Comparison of ENCODE assay signal across 25 mouse cellular contexts in genomic region chr5:25671696-25672520, GRCm38 (mm10). TPM values are rescaled to one million over a fixed set of nuclear protein-coding genes. Genes with fewer than 3 reads are reported as not detected.
DNase-seq lines count a peak whose midpoint lies in the region; ATAC-seq lines count a peak whose summit lies in the region.
"Had no signal": no experiment of that assay in that cellular context is flagged by ENCODE, and none has a peak within 500 bp of the region (broad histone marks: within the 10 kb centered on the region; RNA-seq: fewer than 3 reads in every experiment).

No protein-coding gene starts in this region.

- H3K9me3 ChIP-seq in embryonic facial prominence, embryonic 11.5 days (replicated peaks; ENCODE audit: control insufficient read depth, low read length) = no peaks in the 10 kb centered on the region
- H3K9me3 ChIP-seq in embryonic facial prominence, embryonic 10.5 days = no peaks in the 10 kb centered on the region
- H3K9me3 ChIP-seq in limb, embryonic 15.5 days = no peaks in the 10 kb centered on the region
- no peaks in the 10 kb centered on the region for H3K9me3 ChIP-seq in limb, embryonic 10.5 days (replicated peaks)
- H3K9me3 ChIP-seq: hindbrain, embryonic 15.5 days; intestine, embryonic 15.5 days; liver, embryonic 12.5 days; megakaryocyte, embryonic 14.5 days; neural tube, embryonic 13.5 days had no signal

- no peaks in the 10 kb centered on the region for H3K27me3 ChIP-seq in embryonic facial prominence, embryonic 11.5 days (ENCODE audit: control insufficient read depth, insufficient read depth, low read length)
- H3K27me3 ChIP-seq in embryonic facial prominence, embryonic 10.5 days (replicated peaks; ENCODE audit: low read depth, poor library complexity, severe bottlenecking) = no peaks in the 10 kb centered on the region
- H3K27me3 ChIP-seq in limb, embryonic 15.5 days = no peaks in the 10 kb centered on the region
- no peaks in the 10 kb centered on the region for H3K27me3 ChIP-seq in limb, embryonic 10.5 days (ENCODE audit: low read depth, poor library complexity, severe bottlenecking)
- H3K27me3 ChIP-seq: CH12.LX; hindbrain, embryonic 15.5 days; intestine, embryonic 15.5 days; liver, embryonic 12.5 days; megakaryocyte, embryonic 14.5 days; neural tube, embryonic 13.5 days; Patski had no signal

- DNase-seq in embryonic facial prominence, embryonic 11.5 days (ENCODE audit: low spot score) = peak; percentile 56
- no peak for DNase-seq in embryonic facial prominence, embryonic 10.5 days (ENCODE audit: low spot score)
- DNase-seq in limb, embryonic 10.5 days (ENCODE audit: low spot score) = no peak
- peak; percentile 17 for DNase-seq in adipocyte (ENCODE audit: low spot score)
- DNase-seq in retina, postnatal 1 day = no peak
- DNase-seq in heart, postnatal 14 days = no peak
- DNase-seq: cerebellum, adult 11 months; cerebellum, postnatal 14 days; embryo, embryonic 11 days; heart, postnatal 10 days; kidney, adult 9 months; kidney, postnatal 36 days; lung, adult 2 months; midbrain, embryonic 14.5 days; spleen, adult 18-20 months; thymus, adult 2 months had no signal

- no peak overlapping the region for H3K4me2 ChIP-seq in embryonic facial prominence, embryonic 11.5 days (ENCODE audit: low read depth, low read length)
- H3K4me2 ChIP-seq in limb, embryonic 15.5 days = 0 out of 2 replicates have a peak overlapping the region, but pooled peaks have one; percentile 10
- H3K4me2 ChIP-seq: hindbrain, embryonic 15.5 days; intestine, embryonic 15.5 days; liver, embryonic 12.5 days; neural tube, embryonic 13.5 days had no signal

- WGBS in embryonic facial prominence, embryonic 11.5 days = 87% methylated on average over 31 of the region's 31 CpGs
- WGBS in embryonic facial prominence, embryonic 10.5 days = 85% methylated on average over 31 of the region's 31 CpGs
- 82% methylated on average over 31 of the region's 31 CpGs for WGBS in limb, embryonic 15.5 days
- 91% methylated on average over 31 of the region's 31 CpGs for WGBS in limb, embryonic 10.5 days

- intact Hi-C loops in heart, postnatal 14 days (cut with DNase I) = no loop called here

- ATAC-seq in embryonic facial prominence, embryonic 11.5 days (replicated peaks; ENCODE audit: insufficient number of reproducible peaks, low FRiP score, low TSS enrichment, low read depth) = peak; percentile 68; the same call in 1 of the 2 replicates
- 0 out of 2 replicates have a peak, but pooled peaks have one; percentile 12 for ATAC-seq in limb, embryonic 15.5 days (ENCODE audit: insufficient number of reproducible peaks, low FRiP score, low TSS enrichment, low read depth)
- ATAC-seq: forebrain, embryonic 14.5 days; intestine, embryonic 15.5 days; liver, embryonic 12.5 days; Patski had no signal

- H3K9ac ChIP-seq in embryonic facial prominence, embryonic 11.5 days (replicated peaks; ENCODE audit: low read length) = no peak overlapping the region
- no peak overlapping the region for H3K9ac ChIP-seq in limb, embryonic 15.5 days
- H3K9ac ChIP-seq: hindbrain, embryonic 15.5 days; intestine, embryonic 15.5 days; liver, embryonic 12.5 days; neural tube, embryonic 13.5 days had no signal

- no peak overlapping the region for H3K27ac ChIP-seq in embryonic facial prominence, embryonic 11.5 days (replicated peaks; ENCODE audit: low read depth, low read length)
- no peak overlapping the region for H3K27ac ChIP-seq in embryonic facial prominence, embryonic 10.5 days (replicated peaks)
- H3K27ac ChIP-seq in limb, embryonic 15.5 days = no peak overlapping the region
- no peak overlapping the region for H3K27ac ChIP-seq in limb, embryonic 10.5 days
- H3K27ac ChIP-seq: hindbrain, embryonic 15.5 days; liver, embryonic 12.5 days; neural tube, embryonic 13.5 days had no signal

- no peaks in the 10 kb centered on the region for H3K4me1 ChIP-seq in embryonic facial prominence, embryonic 11.5 days (ENCODE audit: control insufficient read depth, insufficient read depth, low read length)
- H3K4me1 ChIP-seq in embryonic facial prominence, embryonic 10.5 days = no peaks in the 10 kb centered on the region
- H3K4me1 ChIP-seq in limb, embryonic 15.5 days = peaks cover under 1% of the 10 kb centered on the region; the same call in 1 of the 2 replicates
- 0 out of 2 replicates have a peak, but pooled peaks cover 4% of the 10 kb centered on the region for H3K4me1 ChIP-seq in limb, embryonic 10.5 days
- H3K4me1 ChIP-seq: hindbrain, embryonic 15.5 days; intestine, embryonic 15.5 days; liver, embryonic 12.5 days; neural tube, embryonic 13.5 days had no signal

- no peaks in the 10 kb centered on the region for H3K36me3 ChIP-seq in embryonic facial prominence, embryonic 11.5 days (replicated peaks; ENCODE audit: control insufficient read depth, insufficient read depth, low read depth, low read length)
- peaks cover 3% of the 10 kb centered on the region; the same call in 1 of the 2 replicates for H3K36me3 ChIP-seq in embryonic facial prominence, embryonic 10.5 days (replicated peaks)
- no peaks in the 10 kb centered on the region for H3K36me3 ChIP-seq in limb, embryonic 15.5 days
- peaks cover 11% of the 10 kb centered on the region; the same call in 1 of the 2 replicates for H3K36me3 ChIP-seq in limb, embryonic 10.5 days
- H3K36me3 ChIP-seq: hindbrain, embryonic 15.5 days; intestine, embryonic 15.5 days; liver, embryonic 12.5 days; neural tube, embryonic 13.5 days had no signal

- no peak overlapping the region for H3K4me3 ChIP-seq in embryonic facial prominence, embryonic 11.5 days (ENCODE audit: low read depth, low read length)
- H3K4me3 ChIP-seq in embryonic facial prominence, embryonic 10.5 days = no peak overlapping the region
- no peak overlapping the region for H3K4me3 ChIP-seq in limb, embryonic 15.5 days
- H3K4me3 ChIP-seq in limb, embryonic 10.5 days = no peak overlapping the region
- H3K4me3 ChIP-seq: hindbrain, embryonic 15.5 days; intestine, embryonic 15.5 days; liver, embryonic 12.5 days; megakaryocyte, embryonic 14.5 days; neural tube, embryonic 13.5 days had no signal

RNA-seq across cellular contexts. Expression of gene Xrcc2, which starts 33.7 kb away (rescaled TPM):
- polyA plus RNA-seq in embryonic facial prominence, embryonic 11.5 days (2014; fragmentation: Nextera tagmentation; extraction: Ambion mirVana) = 11.1 and 11.5 TPM in 2 replicates
- polyA plus RNA-seq in embryonic facial prominence, embryonic 10.5 days (2016; fragmentation: Nextera tagmentation; extraction: Ambion mirVana) = 18.0 and 20.4 TPM in 2 replicates
- 6.5 and 7.0 TPM in 2 replicates for polyA plus RNA-seq in limb, embryonic 15.5 days (2015; fragmentation: Nextera tagmentation; extraction: Ambion mirVana)
- polyA plus RNA-seq in limb, embryonic 10.5 days (2016; fragmentation: Nextera tagmentation; extraction: Ambion mirVana) = 19.4 and 19.9 TPM in 2 replicates
- total RNA-seq in heart, postnatal 14 days (2021) = 1 to 10 TPM; 5.8 to 6.4 TPM

Comparison
In these comparisons a context has a peak if more than half of its experiments do, and no peak if none do; other contexts are left out.
1. DNase-seq: peak in embryonic facial prominence, embryonic 11.5 days (single experiment) and adipocyte (single experiment); none in embryonic facial prominence, embryonic 10.5 days (single experiment), limb, embryonic 10.5 days (single experiment), retina, postnatal 1 day (single experiment) and heart, postnatal 14 days (0 of 2).